Mouse (Mus musculus) forebrain, embryonic 13.5 days (tissue): ENCODE results near the gene Efcab3. TPM values are rescaled to one million over a fixed set of nuclear protein-coding genes. Genes with fewer than 3 reads are reported as not detected.
"Not testable (repeated sequence)": the region's sequence is repeated elsewhere in the genome, so short reads cannot be mapped to it uniquely, and the experiment has no call there.

ENCODE experiments used
- ATAC-seq: fragments of 200-750 bp; cut with Nextera tagmentation; 2 replicates; pipeline ENCODE4 v1.8.0; 2017
- H3K27ac ChIP-seq: fragments of 300-500 bp; sonication (generic); 2 replicates; pipeline ENCODE4 v1.5.1; 2015; ENCODE audit warnings: inconsistent platforms, mild to moderate bottlenecking, moderate library complexity
- H3K27me3 ChIP-seq: fragments of 300-500 bp; sonication (generic); 2 replicates; pipeline ENCODE4 v1.6.1; 2015; ENCODE audit warnings: mild to moderate bottlenecking, inconsistent platforms
- H3K36me3 ChIP-seq: fragments of 300-500 bp; sonication (generic); 2 replicates; pipeline ENCODE4 v1.6.1; 2015; ENCODE audit warnings: mild to moderate bottlenecking, inconsistent platforms; ENCODE audit not compliant: poor library complexity, severe bottlenecking
- H3K4me1 ChIP-seq: fragments of 300-500 bp; sonication (generic); 2 replicates; pipeline ENCODE4 v1.6.1; 2015; ENCODE audit warnings: inconsistent platforms
- H3K4me2 ChIP-seq: fragments of 300-500 bp; sonication (generic); 2 replicates; pipeline ENCODE4 v1.6.1; 2015; ENCODE audit warnings: inconsistent platforms, mild to moderate bottlenecking, moderate library complexity
- H3K4me3 ChIP-seq: fragments of 300-500 bp; sonication (generic); 2 replicates; pipeline ENCODE4 v1.5.1; 2015; ENCODE audit warnings: mild to moderate bottlenecking, inconsistent platforms
- H3K9ac ChIP-seq: fragments of 300-500 bp; sonication (generic); 2 replicates; pipeline ENCODE4 v1.6.1; 2015; ENCODE audit warnings: mild to moderate bottlenecking, inconsistent platforms
- H3K9me3 ChIP-seq: fragments of 300-500 bp; sonication (generic); replicated peaks from 2 replicates; pipeline ENCODE4 v1.6.1; 2016; ENCODE audit warnings: inconsistent platforms
- WGBS: fragments of 180-500 bp; shearing (Covaris S2); methylation state at CpG from one replicate; pipeline ENCODE4 v1.1.7; 2015; 5-methylcytosine and 5-hydroxymethylcytosine counted together
- polyA plus RNA-seq: library from polyadenylated mRNA; unstranded; fragments of >200 nt; fragmentation: Nextera tagmentation; extraction: Ambion mirVana; gene quantifications from 2 replicates; pipeline ENCODE4 v1.2.1, GENCODE M21; 2015

Efcab3 gene
- polyA plus RNA-seq, 1 experiment from 2014 or later, result not detected

DNA sequence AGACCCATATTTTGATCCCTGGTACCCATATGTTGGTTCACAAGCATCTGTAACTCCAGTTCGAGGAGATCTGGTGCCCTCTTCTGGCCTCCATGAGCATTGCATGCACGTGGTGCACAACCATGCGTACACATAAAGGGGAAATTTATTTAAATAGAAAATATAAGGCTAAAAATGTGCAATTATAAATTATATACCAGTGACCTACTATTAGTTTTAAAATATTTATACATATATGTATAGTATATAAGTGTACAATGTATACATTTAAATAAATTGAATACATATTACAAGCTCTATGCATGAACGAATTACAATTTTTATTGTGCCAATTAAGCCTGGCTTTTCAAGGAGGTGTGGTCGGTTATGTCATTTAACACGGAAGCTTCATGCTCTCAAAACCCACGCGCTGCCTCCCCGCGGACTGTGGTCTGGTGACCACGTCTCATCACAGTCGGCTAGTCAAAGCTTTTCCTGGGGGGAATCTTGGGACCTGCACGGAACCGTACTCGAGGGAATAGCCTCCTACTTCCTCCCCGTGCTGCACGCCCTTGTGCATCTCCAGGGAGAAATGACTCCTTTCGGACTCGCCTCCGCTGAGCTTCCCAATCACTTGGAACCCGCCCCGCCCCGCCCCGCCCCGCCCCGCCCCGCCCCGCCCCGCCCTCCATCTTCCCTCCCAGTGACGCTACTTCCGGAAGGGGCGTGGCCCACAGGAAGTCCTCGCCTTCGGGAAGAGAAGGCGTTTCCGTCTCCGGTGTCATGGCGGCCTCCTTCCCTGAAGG lies 62.5 kb downstream of the Efcab3 start, which contains the start of gene Mettl2:
TSS of gene Mettl2 (plus strand) at position 691 of the 785 bp plus-strand sequence.
- Histone ChIP-seq H3K27me3 (no peaks in the 10 kb centered on the region), H3K9ac (peak within 1 kb of the TSS; percentile 74), H3K4me1 (peaks cover 12% of the 10 kb centered on the region), H3K27ac (no peak within 1 kb of the TSS), H3K4me2 (peak within 1 kb of the TSS; percentile 91), H3K9me3 (no peaks in the 10 kb centered on the region), H3K4me3 (peak within 1 kb of the TSS; percentile 96), H3K36me3 (peaks cover 16% of the 10 kb centered on the region; the same call in 1 of the 2 replicates)
- peak; percentile 93 for ATAC-seq
- WGBS, result 2% methylated on average over 28 of the region's 38 CpGs

DNA sequence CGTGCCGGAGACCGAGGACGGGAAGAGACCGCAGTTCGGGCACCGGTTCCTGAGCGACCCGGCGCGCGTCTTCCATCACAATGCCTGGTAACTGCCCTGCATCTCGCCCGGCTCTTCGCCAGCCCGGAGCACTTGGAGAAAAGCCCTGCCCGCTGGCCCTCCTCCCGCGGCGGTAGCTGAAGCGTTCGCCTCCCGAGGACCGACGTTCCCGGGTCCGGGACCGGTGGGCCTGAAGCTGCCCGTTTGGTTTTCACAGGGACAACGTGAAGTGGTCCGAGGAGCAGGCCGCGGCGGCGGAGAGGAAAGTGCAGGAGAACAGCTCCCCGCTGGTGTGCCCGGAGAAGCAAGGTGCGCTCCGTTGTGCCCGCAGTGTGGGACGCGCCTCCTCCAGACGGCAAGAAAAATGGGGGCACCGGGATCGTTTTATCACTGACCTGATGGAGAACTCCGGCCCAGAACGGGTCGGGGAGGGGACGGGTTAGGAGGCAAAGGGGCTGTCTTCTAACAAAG lies 63.2 kb downstream of the Efcab3 start:
- Histone ChIP-seq H3K4me2 (peak overlapping the region; percentile 91), H3K9ac (peak overlapping the region; percentile 74), H3K27me3 (no peaks in the 10 kb centered on the region), H3K27ac (no peak overlapping the region), H3K9me3 (no peaks in the 10 kb centered on the region), H3K4me3 (peak overlapping the region; percentile 96), H3K36me3 (peaks cover 22% of the 10 kb centered on the region), H3K4me1 (peaks cover 12% of the 10 kb centered on the region)
- ATAC-seq, result peak; percentile 36
- WGBS, result under 1% methylated on average over 49 of the region's 49 CpGs

DNA sequence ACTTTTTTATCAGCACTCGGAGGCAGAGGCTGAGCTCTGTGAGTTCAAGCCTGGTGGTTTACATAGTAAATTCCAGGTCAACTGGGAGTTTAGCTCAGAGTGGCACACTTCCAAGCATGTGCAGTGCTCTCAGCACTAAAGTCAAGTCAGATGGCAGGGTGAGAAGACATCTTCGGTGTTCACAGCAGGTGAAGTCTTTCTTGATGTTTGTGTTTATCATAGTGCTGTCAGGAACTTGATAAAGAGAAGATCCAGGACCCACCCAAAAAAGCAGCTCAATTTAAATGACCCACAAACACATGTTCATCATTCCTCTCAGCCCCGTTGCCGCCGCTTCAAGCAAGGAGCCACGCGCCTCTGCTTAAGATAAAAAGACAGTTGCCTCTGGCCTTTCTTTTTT lies 72.3 kb downstream of the Efcab3 start:
- no peaks in the 10 kb centered on the region for H3K27me3 ChIP-seq
- H3K4me2 ChIP-seq, result no peak overlapping the region
- no peak overlapping the region for H3K27ac ChIP-seq
- H3K9ac ChIP-seq, result no peak overlapping the region
- H3K4me1 ChIP-seq, result no peaks in the 10 kb centered on the region
- H3K9me3 ChIP-seq, result no peaks in the 10 kb centered on the region
- ATAC-seq, result no peak
- H3K36me3 ChIP-seq, result peaks cover 99% of the 10 kb centered on the region
- 98% methylated on average over 7 of the region's 7 CpGs for WGBS
- no peak overlapping the region for H3K4me3 ChIP-seq

DNA sequence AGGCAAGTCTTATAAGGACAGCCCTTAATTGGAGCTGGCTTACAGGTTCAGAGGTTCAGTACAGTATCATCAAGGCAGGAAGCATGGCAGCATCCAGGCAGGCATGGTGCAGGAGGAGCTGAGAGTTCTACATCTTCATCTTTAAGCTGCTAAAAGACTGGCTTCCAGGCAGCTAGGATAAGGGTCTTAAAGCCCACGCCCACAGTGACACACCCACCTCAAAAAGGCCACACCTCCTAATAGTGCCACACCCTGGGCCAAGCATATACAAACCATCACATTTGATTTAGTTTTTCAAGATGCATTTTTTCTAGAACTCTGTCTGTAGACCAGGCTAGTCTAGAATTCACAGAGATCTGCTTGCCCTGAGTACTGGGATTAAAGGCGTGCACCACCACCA lies 73.9 kb downstream of the Efcab3 start:
- WGBS, result 96% methylated on average over 2 of the region's 2 CpGs
- not testable (repeated sequence) for H3K27ac ChIP-seq, H3K27me3 ChIP-seq, H3K4me2 ChIP-seq, ATAC-seq, H3K4me1 ChIP-seq, H3K9me3 ChIP-seq, H3K9ac ChIP-seq, H3K4me3 ChIP-seq
- H3K36me3 ChIP-seq, result peaks cover 95% of the 10 kb centered on the region

GRCm38 (mm10) chr11:105140512-105140911 lies 77.1 kb downstream of the Efcab3 start:
- 96% methylated on average over 8 of the region's 8 CpGs for WGBS
- H3K4me3 ChIP-seq, H3K9me3 ChIP-seq, H3K9ac ChIP-seq, H3K27ac ChIP-seq, H3K4me2 ChIP-seq, H3K4me1 ChIP-seq, ATAC-seq, H3K27me3 ChIP-seq: not testable (repeated sequence)
- H3K36me3 ChIP-seq, result peaks cover 63% of the 10 kb centered on the region

- no peak overlapping the region for H3K27ac ChIP-seq
- H3K4me2 ChIP-seq, result no peak overlapping the region
- no peaks in the 10 kb centered on the region for H3K9me3 ChIP-seq
- peaks cover 57% of the 10 kb centered on the region for H3K36me3 ChIP-seq
- H3K27me3 ChIP-seq, result no peaks in the 10 kb centered on the region
- ATAC-seq, result no peak
- no peak overlapping the region for H3K4me3 ChIP-seq
- WGBS, result 97% methylated on average over 5 of the region's 5 CpGs
- H3K4me1 ChIP-seq, result no peaks in the 10 kb centered on the region
- H3K9ac ChIP-seq, result no peak overlapping the region
Observed at GRCm38 (mm10) chr11:105141115-105141514, 77.7 kb downstream of the Efcab3 start.

- no peak overlapping the region for H3K4me2 ChIP-seq
- H3K27ac ChIP-seq, result no peak overlapping the region
- no peak for ATAC-seq
- H3K9ac ChIP-seq, result no peak overlapping the region
- H3K4me3 ChIP-seq, result no peak overlapping the region
- H3K36me3 ChIP-seq, result peaks cover 32% of the 10 kb centered on the region
- no peaks in the 10 kb centered on the region for H3K27me3 ChIP-seq
- no peaks in the 10 kb centered on the region for H3K4me1 ChIP-seq
- no peaks in the 10 kb centered on the region for H3K9me3 ChIP-seq
Observed at GRCm38 (mm10) chr11:105143564-105143963, 80.2 kb downstream of the Efcab3 start.

- Histone ChIP-seq H3K27me3 (no peaks in the 10 kb centered on the region), H3K4me3 (no peak overlapping the region), H3K27ac (no peak overlapping the region), H3K4me2 (no peak overlapping the region), H3K36me3 (peaks cover 28% of the 10 kb centered on the region), H3K9me3 (no peaks in the 10 kb centered on the region), H3K4me1 (no peaks in the 10 kb centered on the region), H3K9ac (no peak overlapping the region)
- no peak for ATAC-seq
- WGBS, result 84% methylated on average over 3 of the region's 3 CpGs
Observed at GRCm38 (mm10) chr11:105144084-105144483, 80.7 kb downstream of the Efcab3 start.

GRCm38 (mm10) chr11:105144508-105145210 lies 81.3 kb downstream of the Efcab3 start:
- no peak for ATAC-seq
- no peak overlapping the region for H3K9ac ChIP-seq

DNA sequence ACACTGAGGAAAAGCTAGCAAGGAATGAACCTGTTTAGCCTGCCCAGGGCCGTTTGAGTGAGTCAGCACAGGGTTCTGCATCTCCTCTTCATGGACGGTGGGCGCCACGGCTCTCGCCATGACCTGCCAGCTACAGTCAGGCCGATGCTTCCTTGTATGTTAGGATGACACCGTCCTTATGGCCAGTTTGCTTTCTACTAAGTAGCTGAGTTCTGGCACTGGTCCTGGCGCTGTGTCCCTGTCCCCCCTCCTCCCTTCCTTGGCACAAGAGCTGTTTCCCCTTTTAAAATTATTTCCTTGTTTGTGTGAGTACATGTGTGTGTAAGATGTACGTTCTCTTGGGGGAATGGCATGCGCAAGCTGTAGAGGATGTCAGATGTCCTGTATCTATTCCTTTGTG lies 81.8 kb downstream of the Efcab3 start:
- 91% methylated on average over 10 of the region's 10 CpGs for WGBS
- no peak overlapping the region for H3K27ac ChIP-seq
- H3K4me2 ChIP-seq, result no peak overlapping the region
- H3K9ac ChIP-seq, result no peak overlapping the region
- H3K36me3 ChIP-seq, result peaks cover 16% of the 10 kb centered on the region; the same call in 1 of the 2 replicates
- no peaks in the 10 kb centered on the region for H3K27me3 ChIP-seq
- H3K4me1 ChIP-seq, result no peaks in the 10 kb centered on the region
- no peaks in the 10 kb centered on the region for H3K9me3 ChIP-seq
- H3K4me3 ChIP-seq, result no peak overlapping the region
- ATAC-seq, result no peak

More at GRCm38 (mm10) chr11:105144508-105145210, 81.3 kb downstream of the Efcab3 start:
- H3K9me3 ChIP-seq, result no peaks in the 10 kb centered on the region
- no peaks in the 10 kb centered on the region for H3K27me3 ChIP-seq
- no peak overlapping the region for H3K27ac ChIP-seq
- H3K4me3 ChIP-seq, result no peak overlapping the region
- no peak overlapping the region for H3K4me2 ChIP-seq
- peaks cover 22% of the 10 kb centered on the region for H3K36me3 ChIP-seq
- no peaks in the 10 kb centered on the region for H3K4me1 ChIP-seq
- 86% methylated on average over 11 of the region's 11 CpGs for WGBS

DNA sequence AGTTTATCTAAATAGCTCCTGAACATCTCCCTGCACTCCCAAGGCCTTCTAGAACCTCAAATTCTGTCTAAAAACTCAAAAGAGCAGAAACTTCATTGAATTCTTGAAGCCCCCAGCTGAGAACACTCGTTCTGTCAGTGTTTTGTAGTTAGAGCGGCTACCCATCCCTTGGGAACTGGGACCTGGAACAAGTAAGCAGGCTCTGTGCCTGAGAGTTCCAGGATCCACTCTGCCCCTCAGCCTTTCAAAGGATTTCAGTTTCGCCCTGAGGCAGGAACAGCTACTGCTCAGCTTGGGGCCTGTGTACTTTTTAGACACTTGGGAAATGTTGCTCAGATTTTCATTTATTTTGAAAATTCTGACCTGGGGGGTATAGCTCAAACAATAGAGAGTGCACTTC lies 83.2 kb downstream of the Efcab3 start, which contains the start of gene Gm10842:
TSS of gene Gm10842 (plus strand) at position 301 of the 400 bp plus-strand sequence.
- H3K27me3 ChIP-seq, result no peaks in the 10 kb centered on the region
- WGBS, result 76% methylated on average over 3 of the region's 3 CpGs
- ATAC-seq, result no peak

GRCm38 (mm10) chr11:105149353-105149752 lies 86.0 kb downstream of the Efcab3 start:
- no peak overlapping the region for H3K4me2 ChIP-seq
- H3K27me3 ChIP-seq, result no peaks in the 10 kb centered on the region
- H3K4me3 ChIP-seq, result no peak overlapping the region
- peaks cover 9% of the 10 kb centered on the region for H3K4me1 ChIP-seq
- no peaks in the 10 kb centered on the region for H3K9me3 ChIP-seq
- no peaks in the 10 kb centered on the region for H3K36me3 ChIP-seq
- WGBS, result 76% methylated on average over 3 of the region's 3 CpGs
- no peak for ATAC-seq
- no peak overlapping the region for H3K9ac ChIP-seq
- no peak overlapping the region for H3K27ac ChIP-seq

More for the DNA sequence above, 83.2 kb downstream of the Efcab3 start, which contains the start of gene Gm10842:
- no peaks in the 10 kb centered on the region for H3K9me3 ChIP-seq
- H3K27ac ChIP-seq, result no peak within 1 kb of the TSS
- H3K36me3 ChIP-seq, result 0 out of 2 replicates have a peak, but pooled peaks cover 4% of the 10 kb centered on the region
- no peak within 1 kb of the TSS for H3K9ac ChIP-seq
- no peak within 1 kb of the TSS for H3K4me2 ChIP-seq
- no peaks in the 10 kb centered on the region for H3K4me1 ChIP-seq
- no peak within 1 kb of the TSS for H3K4me3 ChIP-seq
